Mouse (Mus musculus): ENCODE results near the gene Dnase1l2. TPM values are rescaled to one million over a fixed set of nuclear protein-coding genes. Genes with fewer than 3 reads are reported as not detected.

The Dnase1l2 gene
- total RNA-seq (2014; rRNA removed): 4.7 and 7.0 TPM in 2 replicates
- polyA plus RNA-seq (2015; fragmentation: Nextera tagmentation; extraction: Ambion mirVana): 0.71 and 1.1 TPM in 2 replicates

GRCm38 (mm10) chr17:24442632-24443155 lies at the start of gene Dnase1l2:
Dnase1l2 (minus strand) TSS chr17:24443105.
- no peak within 1 kb of the TSS for H3K27ac ChIP-seq
- TF ChIP-seq CTCF (IDR thresholded peaks at IDR 0.05; ENCODE audit: low read depth): no peak
- H3K27me3 ChIP-seq (ENCODE audit: insufficient read depth, low read length): no peaks in the 10 kb centered on the region
- no peak within 1 kb of the TSS for H3K4me3 ChIP-seq (ENCODE audit: low read length)
- ATAC-seq (no peak), DNase-seq (ENCODE audit: low spot score) (no peak)
- no peak within 1 kb of the TSS for H3K9ac ChIP-seq (replicated peaks; ENCODE audit: low read length)
- H3K36me3 ChIP-seq (ENCODE audit: insufficient read depth, low read length): peaks cover 67% of the 10 kb centered on the region
- H3K4me2 ChIP-seq (ENCODE audit: low read depth, low read length): no peak within 1 kb of the TSS
- H3K4me1 ChIP-seq (ENCODE audit: insufficient read depth, low read length): no peaks in the 10 kb centered on the region
- 75% methylated on average over 7 of the region's 7 CpGs for WGBS
- no peaks in the 10 kb centered on the region for H3K9me3 ChIP-seq (ENCODE audit: low read length)

GRCm38 (mm10) chr17:24490399-24490798 lies 47.5 kb upstream of the Dnase1l2 start:
- DNase-seq (ENCODE audit: low spot score) (peak; percentile 57), ATAC-seq (no peak)
- H3K4me1 ChIP-seq (ENCODE audit: insufficient read depth, low read length): peaks cover 16% of the 10 kb centered on the region
- no peaks in the 10 kb centered on the region for H3K27me3 ChIP-seq (ENCODE audit: insufficient read depth, low read length)
- peak overlapping the region; percentile 70 for H3K4me2 ChIP-seq (ENCODE audit: low read depth, low read length)
- peak overlapping the region; percentile 97; the same call in 1 of the 2 replicates for H3K27ac ChIP-seq
- peak overlapping the region; percentile 96 for H3K4me3 ChIP-seq (ENCODE audit: low read length)
- 60% methylated on average over 4 of the region's 4 CpGs for WGBS
- TF ChIP-seq CTCF (IDR thresholded peaks at IDR 0.05; ENCODE audit: low read depth): no peak
- no peaks in the 10 kb centered on the region for H3K36me3 ChIP-seq (ENCODE audit: insufficient read depth, low read length)
- H3K9me3 ChIP-seq (ENCODE audit: low read length): no peaks in the 10 kb centered on the region
- peak overlapping the region; percentile 96; the same call in 1 of the 2 replicates for H3K9ac ChIP-seq (replicated peaks; ENCODE audit: low read length)

DNA sequence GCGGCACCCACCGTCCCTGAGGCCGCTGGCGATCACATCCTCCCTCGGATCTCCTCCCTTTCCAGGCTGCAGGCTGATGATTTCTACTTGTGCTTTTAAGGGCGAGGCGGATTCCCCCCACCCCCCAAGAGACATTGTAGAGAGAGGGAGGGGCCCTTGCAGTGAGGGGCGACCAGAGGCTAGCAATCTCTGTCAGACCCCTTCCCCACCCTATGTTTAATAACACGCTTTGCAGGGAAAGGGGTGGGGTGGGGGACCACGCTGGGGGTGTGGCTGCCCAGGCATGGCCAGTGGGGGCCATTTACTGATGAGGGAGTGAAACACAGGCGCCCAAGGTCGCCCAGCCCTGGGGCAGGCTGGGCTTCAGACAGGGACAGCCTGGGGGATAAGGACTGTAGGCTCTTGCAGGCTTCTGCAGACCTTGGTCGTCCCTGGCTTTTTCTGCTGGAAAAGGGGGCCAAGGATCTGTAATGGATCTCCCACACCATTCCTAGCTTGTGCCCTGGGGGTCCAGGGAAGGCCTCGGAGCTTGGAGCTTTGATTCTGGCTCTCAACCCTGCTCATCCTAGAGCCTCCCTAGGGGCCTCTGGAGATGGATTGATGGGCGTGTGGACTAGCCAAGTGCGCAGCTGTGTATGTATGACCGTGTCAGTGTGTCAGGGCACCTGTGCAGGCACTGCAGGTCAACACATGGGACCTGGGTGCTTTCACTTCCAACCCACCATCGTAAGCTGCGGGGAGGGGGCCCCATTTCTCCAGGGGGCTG lies 46.5 kb upstream of the Dnase1l2 start:
- H3K36me3 ChIP-seq (ENCODE audit: insufficient read depth, low read length): no peaks in the 10 kb centered on the region
- peak; percentile 50 for DNase-seq (ENCODE audit: low spot score)
- peak overlapping the region; percentile 70 for H3K4me2 ChIP-seq (ENCODE audit: low read depth, low read length)
- 12% methylated on average over 19 of the region's 19 CpGs for WGBS
- ATAC-seq: peak; percentile 50
- H3K9ac ChIP-seq (replicated peaks; ENCODE audit: low read length): peak overlapping the region; percentile 96
- H3K4me1 ChIP-seq (ENCODE audit: insufficient read depth, low read length): peaks cover 18% of the 10 kb centered on the region
- H3K9me3 ChIP-seq (ENCODE audit: low read length): no peaks in the 10 kb centered on the region
- H3K4me3 ChIP-seq (ENCODE audit: low read length): peak overlapping the region; percentile 96
- H3K27ac ChIP-seq: peak overlapping the region; percentile 97
- TF ChIP-seq CTCF (IDR thresholded peaks at IDR 0.05; ENCODE audit: low read depth): no peak
- H3K27me3 ChIP-seq (ENCODE audit: insufficient read depth, low read length): no peaks in the 10 kb centered on the region

- H3K27me3 ChIP-seq (ENCODE audit: insufficient read depth, low read length): no peaks in the 10 kb centered on the region
- peak; percentile 68 for ATAC-seq
- under 1% methylated on average over 55 of the region's 81 CpGs for WGBS
Observed at GRCm38 (mm10) chr17:24488662-24489264, 45.9 kb upstream of the Dnase1l2 start.

GRCm38 (mm10) chr17:24488186-24488661 lies 45.3 kb upstream of the Dnase1l2 start, which contains the start of gene Caskin1:
Caskin1 (plus strand) TSS chr17:24488601.
- Histone ChIP-seq H3K4me3 (ENCODE audit: low read length) (peak within 1 kb of the TSS; percentile 96), H3K36me3 (ENCODE audit: insufficient read depth, low read length) (no peaks in the 10 kb centered on the region), H3K27ac (peak within 1 kb of the TSS; percentile 97), H3K9me3 (ENCODE audit: low read length) (no peaks in the 10 kb centered on the region), H3K9ac (replicated peaks; ENCODE audit: low read length) (peak within 1 kb of the TSS; percentile 96), H3K4me1 (ENCODE audit: insufficient read depth, low read length) (peaks cover 18% of the 10 kb centered on the region), H3K4me2 (ENCODE audit: low read depth, low read length) (peak within 1 kb of the TSS; percentile 70), H3K27me3 (ENCODE audit: insufficient read depth, low read length) (no peaks in the 10 kb centered on the region)
- 1% methylated on average over 45 of the region's 45 CpGs for WGBS
- DNase-seq (ENCODE audit: low spot score) (peak; percentile 82), ATAC-seq (peak; percentile 68)
- TF ChIP-seq CTCF (IDR thresholded peaks at IDR 0.05; ENCODE audit: low read depth): no peak

More at GRCm38 (mm10) chr17:24488662-24489264, 45.9 kb upstream of the Dnase1l2 start:
- Histone ChIP-seq H3K4me2 (ENCODE audit: low read depth, low read length) (peak overlapping the region; percentile 70), H3K36me3 (ENCODE audit: insufficient read depth, low read length) (no peaks in the 10 kb centered on the region), H3K4me1 (ENCODE audit: insufficient read depth, low read length) (peaks cover 18% of the 10 kb centered on the region), H3K27ac (peak overlapping the region; percentile 97), H3K4me3 (ENCODE audit: low read length) (peak overlapping the region; percentile 96), H3K9me3 (ENCODE audit: low read length) (no peaks in the 10 kb centered on the region), H3K9ac (replicated peaks; ENCODE audit: low read length) (peak overlapping the region; percentile 96)
- TF ChIP-seq CTCF (IDR thresholded peaks at IDR 0.05; ENCODE audit: low read depth): no peak
- DNase-seq (ENCODE audit: low spot score): peak; percentile 66

DNA sequence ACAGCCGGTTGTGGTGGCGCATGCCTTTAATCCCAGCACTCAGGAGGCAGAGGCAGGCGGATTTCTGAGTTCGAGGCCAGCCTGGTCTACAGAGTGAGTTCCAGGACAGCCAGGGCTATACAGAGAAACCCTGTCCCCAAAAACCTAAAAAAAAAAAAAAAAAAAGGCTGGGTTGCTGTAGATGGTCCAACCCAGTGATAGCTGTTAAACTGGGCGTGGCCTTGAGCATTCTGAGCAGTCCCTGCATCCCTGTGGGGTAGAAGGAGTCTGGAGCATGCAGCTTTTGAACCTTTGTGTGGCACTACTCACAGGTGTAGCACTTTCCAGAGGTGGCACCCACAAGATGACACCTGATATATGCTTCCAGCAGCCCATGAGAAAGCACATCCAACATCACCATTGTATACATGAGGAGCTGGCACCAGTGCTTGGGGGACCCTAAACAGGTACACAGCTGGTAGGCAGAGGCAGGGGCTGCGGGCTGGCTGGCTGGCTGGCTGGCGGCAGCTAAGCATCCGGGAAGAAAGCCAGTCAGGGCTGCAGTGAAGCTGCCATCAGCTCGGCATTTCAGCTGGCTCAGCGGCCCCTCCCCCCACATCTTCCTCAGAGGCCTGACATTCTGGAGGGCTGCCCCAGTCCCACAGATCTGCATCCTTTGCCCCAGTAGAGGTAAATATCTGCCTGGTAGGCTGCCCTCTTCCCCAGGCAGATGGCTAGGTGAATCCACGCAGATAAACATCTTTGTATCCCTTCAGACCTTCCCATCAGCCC lies 42.4 kb upstream of the Dnase1l2 start:
- H3K9me3 ChIP-seq (ENCODE audit: low read length): no peaks in the 10 kb centered on the region
- peak; percentile 73 for DNase-seq (ENCODE audit: low spot score)
- no peaks in the 10 kb centered on the region for H3K36me3 ChIP-seq (ENCODE audit: insufficient read depth, low read length)
- 45% methylated on average over 11 of the region's 11 CpGs for WGBS
- H3K4me2 ChIP-seq (ENCODE audit: low read depth, low read length): no peak overlapping the region
- no peak overlapping the region for H3K4me3 ChIP-seq (ENCODE audit: low read length)
- H3K27me3 ChIP-seq (ENCODE audit: insufficient read depth, low read length): no peaks in the 10 kb centered on the region
- no peak for ATAC-seq
- no peak overlapping the region; the same call in 1 of the 2 replicates for H3K9ac ChIP-seq (replicated peaks; ENCODE audit: low read length)
- no peak for TF ChIP-seq CTCF (IDR thresholded peaks at IDR 0.05; ENCODE audit: low read depth)
- peaks cover 18% of the 10 kb centered on the region for H3K4me1 ChIP-seq (ENCODE audit: insufficient read depth, low read length)
- H3K27ac ChIP-seq: peak overlapping the region; percentile 60; the same call in 1 of the 2 replicates

Data from hindbrain, postnatal 0 days (tissue).